Mouse (Mus musculus): ENCODE measurements at regions not wholly inside any gene's neighbourhood (a gene's known extent, or its start where the extent isn't known, plus 50 kb on each side); places are given as distances from the start of the nearest gene placed in this dataset.

- DNase-seq (ENCODE audit: extremely low read depth, insufficient read length, low spot score) = no peak
These were observed 56.1 kb downstream of the Foxi3 start for GRCm38 (mm10) chr6:71012436-71012822.

DNA sequence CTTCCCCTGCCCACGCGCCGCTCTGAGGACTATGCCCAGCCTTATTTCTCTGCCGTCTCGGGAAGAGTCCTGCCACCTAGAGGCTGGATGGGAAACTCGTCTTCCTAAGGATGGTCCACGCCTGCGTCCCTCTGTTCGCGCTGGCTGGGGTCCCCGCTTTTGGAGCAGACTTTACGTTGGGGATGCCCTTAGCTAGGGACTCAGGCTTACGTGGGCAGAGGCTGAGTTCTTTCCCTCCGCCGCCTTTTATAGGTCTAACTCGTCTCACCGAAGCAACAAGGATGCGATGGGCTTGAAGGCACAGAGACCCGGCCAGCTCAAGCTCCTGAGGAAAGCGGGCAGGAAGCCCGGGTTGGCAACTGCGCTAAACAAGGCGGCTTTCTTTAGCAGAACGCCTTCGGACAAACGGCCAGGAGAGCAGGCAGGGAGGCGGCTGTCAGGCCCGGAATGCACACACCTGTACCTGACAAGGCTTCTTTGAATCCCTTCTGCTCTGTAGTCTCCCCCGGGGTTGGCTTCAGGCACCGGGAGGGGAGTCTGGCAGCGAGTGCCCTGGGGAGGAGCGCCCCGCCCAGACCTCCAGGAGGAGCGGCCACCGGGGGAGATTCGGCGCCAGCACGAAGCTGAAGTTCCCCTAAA is 56.6 kb downstream of the Foxi3 start:
- DNase-seq (ENCODE audit: extremely low read depth, insufficient read length, low spot score) = peak; percentile 8

- no peak for DNase-seq (ENCODE audit: extremely low read depth, insufficient read length, low spot score)
These were observed 60.1 kb downstream of the Foxi3 start for GRCm38 (mm10) chr6:71016388-71016787.

- no peak for DNase-seq (ENCODE audit: extremely low read depth, insufficient read length, low spot score)
These were observed 65.0 kb downstream of the Foxi3 start for GRCm38 (mm10) chr6:71021353-71021752.

DNA sequence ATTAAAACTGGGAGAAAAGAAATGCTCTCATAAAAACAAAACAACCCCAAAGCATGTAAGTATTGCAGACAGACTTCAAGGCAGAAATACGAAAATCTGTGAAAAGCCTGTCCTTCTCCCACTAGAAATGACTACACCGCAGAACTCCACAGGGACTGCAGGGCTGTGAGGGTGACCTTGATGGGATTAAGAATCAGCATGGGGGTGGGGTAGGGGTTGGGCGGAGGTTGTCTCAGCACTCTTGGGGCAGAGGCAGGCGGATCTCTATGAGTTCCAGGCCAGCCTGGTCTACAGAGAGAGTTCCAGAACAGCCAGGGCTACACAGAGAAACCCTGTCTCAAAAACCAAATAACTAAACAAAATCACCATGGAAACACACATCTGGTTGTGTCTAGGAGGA is 69.1 kb downstream of the Foxi3 start:
- DNase-seq (ENCODE audit: extremely low read depth, insufficient read length, low spot score) = no peak

DNA sequence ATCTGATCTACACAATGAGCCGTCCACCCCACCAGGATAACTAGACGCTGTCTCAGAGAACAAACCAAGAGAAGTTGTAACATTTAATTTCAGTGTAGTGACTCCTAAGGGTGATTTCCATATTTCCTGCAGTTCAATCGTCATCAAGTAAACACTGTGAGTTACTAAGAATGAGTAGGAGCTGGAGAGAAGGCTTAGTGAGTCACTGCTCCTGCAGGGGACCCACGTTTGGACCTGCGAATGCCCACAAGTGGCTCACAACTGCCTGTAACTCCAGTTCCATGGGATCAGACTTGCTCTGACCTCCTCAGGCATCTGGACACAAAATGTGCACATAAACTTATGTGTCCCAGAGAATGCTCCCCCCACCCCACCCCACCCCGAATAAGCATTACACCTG is 73.3 kb downstream of the Foxi3 start:
- DNase-seq (ENCODE audit: extremely low read depth, insufficient read length, low spot score) = no peak

- DNase-seq (ENCODE audit: extremely low read depth, insufficient read length, low spot score) = no peak
These were observed 74.2 kb downstream of the Foxi3 start for GRCm38 (mm10) chr6:71030541-71030940.

GRCm38 (mm10) chr6:71044241-71044640 is 87.9 kb downstream of the Foxi3 start:
- no peak for DNase-seq (ENCODE audit: extremely low read depth, insufficient read length, low spot score)

DNA sequence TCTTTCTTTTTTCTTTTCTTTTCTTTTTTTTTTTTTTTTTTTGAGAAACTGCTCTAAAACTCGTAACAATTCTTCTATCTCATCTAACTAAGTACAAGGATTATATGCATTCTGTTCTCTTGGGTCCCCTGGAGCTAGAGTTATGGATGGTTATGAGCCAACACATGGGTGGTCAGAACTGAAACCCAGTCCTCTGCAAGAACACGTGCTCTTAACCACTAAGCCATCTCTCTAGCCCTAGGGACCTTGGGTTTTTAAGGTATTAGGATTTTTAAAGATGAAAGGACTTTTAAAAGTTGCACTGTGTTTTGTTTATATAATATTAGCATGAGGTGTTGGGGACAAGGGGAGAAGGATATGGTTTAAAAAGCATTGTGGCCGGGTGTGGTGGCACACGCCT is 88.9 kb downstream of the Foxi3 start:
- DNase-seq (ENCODE audit: extremely low read depth, insufficient read length, low spot score) = no peak

DNA sequence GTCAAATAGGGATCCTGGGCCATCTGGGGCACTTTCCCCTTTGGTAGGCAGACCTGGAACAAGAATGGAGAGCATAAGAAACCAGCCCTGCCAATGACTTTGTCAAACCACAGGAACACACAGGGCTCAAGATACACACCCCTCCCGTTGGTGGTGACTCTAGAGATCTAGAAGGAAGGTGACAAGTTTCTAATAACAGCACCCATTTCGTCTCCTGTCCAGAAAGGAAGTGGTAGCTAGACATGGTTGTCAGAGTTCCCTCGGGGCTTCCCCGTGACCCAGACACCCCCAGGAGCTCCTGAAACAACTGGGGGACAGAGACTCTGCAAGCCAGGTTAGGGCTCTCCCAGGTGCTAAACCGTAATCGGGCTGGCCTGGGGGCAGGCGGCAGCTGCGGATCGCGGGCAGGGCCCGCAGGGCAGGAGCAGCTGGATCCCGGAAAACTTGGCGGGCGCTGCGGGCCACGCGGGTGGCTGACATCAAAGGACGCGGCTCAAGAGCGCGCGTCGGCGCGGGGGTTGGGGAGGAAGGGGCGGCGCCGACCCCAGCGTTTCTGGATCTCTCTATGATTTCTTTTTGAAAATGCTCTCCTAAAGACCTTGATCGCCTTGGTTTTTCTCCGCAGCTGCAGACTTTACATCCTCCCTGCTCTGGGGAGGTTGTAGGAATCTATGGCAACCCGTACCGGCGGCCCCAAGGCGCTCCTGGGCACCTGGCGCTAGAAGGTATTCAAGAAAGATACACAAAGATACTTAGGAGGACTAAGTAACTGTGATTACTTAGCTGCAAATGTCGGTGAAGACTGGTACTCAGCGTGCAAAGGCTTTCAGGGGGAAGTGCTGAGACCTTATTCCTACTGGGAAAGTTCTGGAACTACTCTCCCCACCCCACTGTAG is 92.1 kb downstream of the Foxi3 start:
- DNase-seq (ENCODE audit: extremely low read depth, insufficient read length, low spot score) = no peak

DNA sequence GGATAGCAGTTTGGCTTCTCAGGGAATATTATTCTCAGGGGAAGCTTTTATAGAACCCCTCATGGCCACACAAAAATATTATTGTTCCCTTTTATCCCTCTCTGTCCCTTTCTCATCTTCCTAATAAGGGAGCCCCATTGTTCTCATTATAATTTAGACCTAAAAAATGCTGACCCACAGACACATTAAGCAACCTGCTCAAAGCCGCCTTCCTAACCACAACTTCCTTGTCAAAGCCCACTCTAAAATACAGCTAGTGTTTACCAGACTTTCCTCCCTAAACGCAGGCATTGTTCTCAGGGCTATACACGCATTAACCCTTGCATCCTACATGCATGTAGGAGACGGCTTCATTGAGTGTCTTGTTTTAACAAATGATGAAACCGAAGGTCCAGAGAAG is 93.9 kb downstream of the Foxi3 start:
- no peak for DNase-seq (ENCODE audit: extremely low read depth, insufficient read length, low spot score)

- DNase-seq (ENCODE audit: extremely low read depth, insufficient read length, low spot score) = no peak
These were observed 93.5 kb downstream of the Thnsl2 start for GRCm38 (mm10) chr6:71050754-71051213.

DNA sequence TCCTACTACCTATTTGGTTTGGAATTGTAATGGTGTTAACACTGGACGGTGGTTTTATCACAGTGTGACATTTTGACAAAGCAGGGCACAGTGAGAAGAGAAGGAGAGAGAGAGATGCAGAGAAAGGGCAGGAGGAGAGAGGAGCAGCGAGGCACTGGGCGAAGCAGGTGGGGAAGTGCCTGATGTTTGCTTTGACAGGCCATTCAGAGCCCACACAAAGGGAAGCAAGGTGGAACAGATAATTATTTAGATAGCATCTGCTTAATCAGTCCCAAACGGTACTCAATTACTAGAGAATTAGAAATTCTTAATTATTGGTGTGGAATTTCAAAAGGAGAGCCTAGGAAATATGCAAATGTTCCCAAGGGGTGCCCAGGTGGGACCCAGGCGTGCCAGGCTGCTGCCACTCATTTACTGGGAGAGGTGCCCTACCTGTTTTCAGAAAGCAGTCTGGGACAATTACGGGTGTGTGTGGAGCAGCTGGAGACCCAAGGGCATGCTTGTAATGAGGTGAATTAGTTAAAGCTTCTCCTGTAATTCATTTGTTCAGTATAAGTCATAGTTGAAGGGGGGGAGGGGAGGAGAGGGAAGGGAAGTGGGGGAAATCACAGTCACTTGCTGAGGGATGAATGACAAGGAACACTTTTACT is 86.9 kb downstream of the Thnsl2 start:
- no peak for DNase-seq (ENCODE audit: extremely low read depth, insufficient read length, low spot score)

DNA sequence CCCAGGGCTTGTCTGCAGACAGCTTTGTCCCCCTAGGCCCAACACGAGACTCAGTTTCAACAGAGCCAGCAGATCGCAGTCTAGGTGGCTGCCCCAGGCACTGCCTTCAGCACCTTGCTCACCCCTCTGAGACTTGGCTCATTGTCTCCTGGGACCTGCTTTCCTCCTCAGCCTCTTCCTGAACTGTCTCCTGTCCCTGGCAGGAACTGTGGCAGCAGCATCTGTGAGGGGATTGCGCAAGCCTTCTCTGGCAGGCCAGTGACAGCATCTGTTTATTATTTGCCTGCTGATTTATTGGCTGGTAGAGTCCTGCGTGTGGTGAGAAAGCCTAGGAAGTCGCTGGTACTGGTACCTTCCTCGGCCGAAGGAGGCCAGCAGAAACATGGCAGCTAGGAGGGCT is 84.1 kb downstream of the Thnsl2 start:
- DNase-seq (ENCODE audit: extremely low read depth, insufficient read length, low spot score) = peak; percentile 22

GRCm38 (mm10) chr6:71062980-71063379 is 81.3 kb downstream of the Thnsl2 start:
- DNase-seq (ENCODE audit: extremely low read depth, insufficient read length, low spot score) = no peak

DNA sequence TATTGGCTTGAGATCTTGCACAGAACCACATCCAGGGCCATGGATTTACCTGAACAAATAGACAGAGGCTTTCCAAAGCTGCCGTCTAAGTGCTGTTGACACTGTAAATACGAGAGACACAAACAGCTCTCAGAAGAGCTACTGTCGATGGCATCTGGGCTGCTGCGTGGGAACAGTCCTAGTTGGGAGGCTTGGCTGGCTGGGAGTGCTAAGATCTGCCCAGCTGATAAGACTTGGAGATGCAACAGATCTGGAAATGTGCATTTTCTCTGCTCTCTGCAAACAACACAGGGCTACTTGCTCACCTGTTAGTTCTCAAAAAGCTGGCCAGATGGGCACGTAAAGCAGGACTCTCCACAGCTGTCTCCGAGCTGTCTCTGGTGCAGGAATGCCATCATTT is 78.8 kb downstream of the Thnsl2 start:
- DNase-seq (ENCODE audit: extremely low read depth, insufficient read length, low spot score) = no peak

- no peak for DNase-seq (ENCODE audit: extremely low read depth, insufficient read length, low spot score)
These were observed 75.0 kb downstream of the Thnsl2 start for GRCm38 (mm10) chr6:71069229-71069628.

- DNase-seq (ENCODE audit: extremely low read depth, insufficient read length, low spot score) = no peak
These were observed 69.4 kb downstream of the Thnsl2 start for GRCm38 (mm10) chr6:71074789-71075191.

All from 3134 (cell line).